Mouse (Mus musculus) adrenal gland, postnatal 4 days (tissue): ENCODE measurements around the gene St3gal6. TPM values are rescaled to one million over a fixed set of nuclear protein-coding genes. Genes with fewer than 3 reads are reported as not detected.
"Not testable (repeated sequence)": the region's sequence is repeated elsewhere in the genome, so short reads cannot be mapped to it uniquely, and the experiment has no call there.

ENCODE experiments used
- DNase-seq, 2 experiments: peaks; one replicate each; pipeline ENCODE4 v3.0.0; 2021 to 2022; ENCODE audit warnings: low spot score in 2 of 2, mixed read lengths in 2 of 2
- total RNA-seq, 2 experiments: library from RNA; stranded (reverse); gene quantifications; 2 replicates each; pipeline ENCODE4 v1.2.3; 2021

Gene St3gal6
- total RNA-seq, 2 experiments from 2014 or later = 12.1 to 20.3 TPM

DNA sequence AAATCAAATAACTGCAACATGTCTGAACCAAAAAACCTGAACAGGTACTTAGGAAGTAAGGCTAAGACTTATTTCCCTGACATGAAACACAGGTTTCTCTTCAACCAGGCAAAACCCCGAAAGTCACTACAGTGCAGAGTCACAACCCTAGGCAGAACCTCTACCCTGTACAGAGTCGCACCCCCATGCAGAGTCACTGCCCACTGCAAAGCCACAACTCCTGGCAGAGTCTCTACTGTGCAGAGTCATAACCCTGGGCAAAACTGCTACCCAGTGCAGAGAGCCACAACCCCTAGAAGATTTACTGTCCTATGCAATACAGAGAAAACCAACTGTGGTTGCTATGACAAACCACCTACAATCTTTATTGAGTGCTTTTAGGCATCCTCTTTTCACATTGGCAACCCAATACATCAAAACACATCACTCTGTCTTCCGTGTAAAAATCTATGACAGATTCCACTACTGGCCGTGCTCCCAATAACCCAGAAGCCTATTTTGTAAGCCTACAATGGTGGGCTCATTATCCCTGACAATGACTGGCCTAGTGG, 44.1 kb downstream of the St3gal6 start:
- DNase-seq = no peak

DNA sequence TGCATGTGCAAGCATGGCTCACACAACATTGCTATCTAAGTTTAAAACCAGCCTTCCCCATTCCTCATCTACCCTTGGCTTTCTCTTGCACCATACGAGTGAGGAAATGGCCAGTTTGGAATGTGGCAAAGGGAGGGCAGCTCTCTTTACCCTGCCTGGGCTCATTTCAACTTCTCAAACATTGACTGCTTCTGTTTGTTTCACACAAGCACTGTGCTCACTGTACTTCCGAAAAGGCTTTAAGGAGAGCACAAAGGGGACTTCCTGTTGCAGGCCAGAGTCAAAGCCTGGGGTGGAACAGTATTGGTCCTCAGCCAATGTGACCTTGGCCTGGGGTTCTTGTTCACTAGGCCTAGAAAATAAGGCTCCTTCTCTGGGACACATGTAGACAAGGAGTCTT, 47.7 kb downstream of the St3gal6 start:
- no peak for DNase-seq

DNA sequence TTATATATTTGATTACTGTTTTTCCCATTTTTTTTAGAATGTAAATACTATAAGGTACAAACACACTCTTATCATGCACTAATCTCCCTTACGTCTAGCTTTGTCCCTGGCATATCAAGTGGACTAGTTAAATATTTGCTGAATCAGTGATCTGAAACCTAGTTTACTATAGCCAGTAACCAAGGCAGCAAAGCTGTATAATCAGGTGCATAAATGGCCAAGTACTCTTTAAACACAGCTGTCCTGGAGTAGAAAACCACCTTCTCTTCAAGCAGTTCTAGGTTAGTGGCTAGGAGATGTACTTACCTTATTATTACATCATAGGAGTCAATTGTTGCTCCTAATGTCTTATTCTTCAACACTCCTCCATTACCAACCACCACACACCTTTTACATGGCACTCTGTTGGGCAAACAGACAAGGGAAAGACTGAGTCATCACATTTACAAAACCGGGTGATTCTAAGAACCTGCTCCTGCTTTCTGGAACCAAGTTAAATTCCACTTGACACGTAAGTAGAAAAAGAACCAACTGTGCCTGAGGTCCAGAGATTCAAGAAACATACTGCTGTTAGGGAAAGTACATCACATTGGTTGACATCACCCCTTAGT, 48.4 kb downstream of the St3gal6 start:
- no peak for DNase-seq

DNA sequence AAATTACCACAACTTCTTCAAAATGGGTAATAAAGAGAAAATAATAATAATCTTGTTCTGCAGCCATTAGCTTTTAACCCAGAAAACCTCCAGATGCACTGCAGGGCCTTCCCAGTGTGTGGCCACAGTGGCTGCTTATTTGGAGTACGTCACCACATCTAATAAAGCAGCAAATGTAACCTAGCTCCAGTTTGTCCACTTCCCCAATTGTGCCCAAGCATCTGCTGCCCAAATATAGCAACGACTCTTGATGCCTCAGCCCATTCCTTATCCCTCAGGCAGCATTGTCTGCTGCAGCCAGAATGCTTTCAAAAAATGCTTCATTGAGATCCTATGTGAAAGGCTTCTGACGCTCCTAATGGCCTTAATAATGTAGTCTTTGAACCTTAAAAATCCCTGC, 49.2 kb downstream of the St3gal6 start:
- no peak for DNase-seq

DNA sequence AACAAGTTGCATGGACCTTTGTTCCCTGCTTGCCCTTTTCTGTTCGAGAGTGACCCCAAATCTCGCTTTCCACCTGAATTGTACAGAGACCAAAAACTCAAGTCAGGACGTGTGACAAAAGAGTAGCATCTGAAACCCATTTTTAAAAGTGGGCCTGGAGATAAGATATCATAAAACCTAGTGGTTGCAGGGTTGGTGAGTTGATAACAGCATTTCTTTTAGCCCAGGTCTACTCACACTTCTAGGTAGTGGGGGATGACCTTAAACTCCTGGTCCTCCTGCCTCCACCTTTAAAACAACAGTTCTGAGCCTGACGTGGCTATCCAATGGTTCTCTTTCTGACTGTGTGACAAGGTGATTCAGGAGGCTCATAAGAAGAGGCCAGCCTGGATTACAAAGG, 53.2 kb downstream of the St3gal6 start:
- no peak for DNase-seq

DNA sequence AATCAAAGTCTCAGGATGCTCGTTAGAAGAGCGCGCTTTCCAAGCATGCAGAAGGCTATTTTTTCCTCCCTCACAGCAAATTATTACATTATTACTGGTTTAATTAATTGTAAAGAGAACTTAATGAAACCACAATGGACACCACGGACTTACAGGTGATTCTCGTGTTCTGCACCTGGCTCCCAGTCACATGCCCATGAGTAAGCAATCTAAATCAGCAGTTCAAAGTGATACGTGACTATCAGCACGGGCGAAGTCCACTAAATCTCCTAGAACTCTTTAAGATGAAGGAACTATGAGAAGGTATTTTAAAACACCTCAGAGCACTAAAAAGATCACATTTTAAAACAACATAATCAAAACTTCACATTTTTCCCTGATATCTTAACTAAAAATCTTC, 54.0 kb downstream of the St3gal6 start:
- no peak for DNase-seq

DNA sequence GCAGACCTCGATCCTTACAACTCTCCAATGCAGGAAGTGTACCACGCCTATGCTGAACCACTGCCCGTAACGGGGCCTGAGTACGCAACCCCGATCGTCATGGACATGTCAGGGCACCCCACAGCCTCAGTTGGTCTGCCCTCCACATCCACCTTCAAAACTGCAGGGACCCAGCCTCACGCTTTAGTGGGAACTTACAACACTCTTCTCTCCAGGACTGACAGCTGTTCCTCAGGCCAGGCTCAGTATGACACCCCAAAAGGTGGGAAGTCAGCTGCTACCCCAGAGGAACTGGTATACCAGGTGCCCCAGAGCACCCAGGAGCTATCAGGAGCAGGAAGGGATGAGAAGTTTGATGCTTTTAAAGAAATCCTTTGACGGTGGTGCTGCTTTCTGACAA, 58.6 kb downstream of the St3gal6 start:
- no peak for DNase-seq

DNA sequence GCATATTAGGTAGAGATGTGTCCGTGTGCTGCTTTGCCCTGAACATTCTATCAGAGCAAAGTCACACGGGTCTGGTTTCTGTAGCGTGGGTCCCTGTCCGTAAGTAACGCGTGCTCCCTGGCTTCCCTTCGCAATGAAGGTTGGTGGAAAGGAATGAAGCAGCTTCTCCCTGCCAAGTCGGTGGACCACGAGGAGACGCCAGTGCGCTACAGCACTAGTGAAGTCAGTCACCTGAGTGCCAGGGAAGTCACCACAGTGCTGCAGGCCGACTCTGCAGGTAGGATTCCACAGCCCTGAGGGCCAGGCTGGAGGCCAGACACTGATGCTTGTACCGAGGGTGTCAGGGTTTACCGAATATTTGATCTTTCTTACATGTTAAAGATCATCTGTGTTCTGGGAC, 60.0 kb downstream of the St3gal6 start:
- no peak for DNase-seq

DNA sequence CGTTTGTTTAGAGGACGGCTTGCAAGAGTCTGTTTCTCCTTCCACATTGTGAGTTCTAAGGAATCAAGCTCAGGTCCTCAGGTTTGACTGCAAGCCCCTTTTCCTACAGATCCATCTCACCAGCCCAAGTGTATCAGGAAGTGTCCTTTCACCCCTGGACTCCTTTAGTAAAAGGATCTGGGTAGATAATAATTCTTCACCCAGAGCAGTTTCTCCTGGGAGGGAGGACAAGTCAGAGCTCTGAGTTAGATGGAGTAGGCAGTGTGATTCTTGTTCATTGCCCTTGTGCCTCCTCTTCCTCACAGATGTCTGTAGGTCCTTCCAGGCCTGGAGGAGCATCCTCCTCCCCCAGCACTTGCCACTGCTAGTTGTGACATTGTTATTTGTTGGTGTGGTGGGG, 61.5 kb downstream of the St3gal6 start:
- no peak for DNase-seq

DNA sequence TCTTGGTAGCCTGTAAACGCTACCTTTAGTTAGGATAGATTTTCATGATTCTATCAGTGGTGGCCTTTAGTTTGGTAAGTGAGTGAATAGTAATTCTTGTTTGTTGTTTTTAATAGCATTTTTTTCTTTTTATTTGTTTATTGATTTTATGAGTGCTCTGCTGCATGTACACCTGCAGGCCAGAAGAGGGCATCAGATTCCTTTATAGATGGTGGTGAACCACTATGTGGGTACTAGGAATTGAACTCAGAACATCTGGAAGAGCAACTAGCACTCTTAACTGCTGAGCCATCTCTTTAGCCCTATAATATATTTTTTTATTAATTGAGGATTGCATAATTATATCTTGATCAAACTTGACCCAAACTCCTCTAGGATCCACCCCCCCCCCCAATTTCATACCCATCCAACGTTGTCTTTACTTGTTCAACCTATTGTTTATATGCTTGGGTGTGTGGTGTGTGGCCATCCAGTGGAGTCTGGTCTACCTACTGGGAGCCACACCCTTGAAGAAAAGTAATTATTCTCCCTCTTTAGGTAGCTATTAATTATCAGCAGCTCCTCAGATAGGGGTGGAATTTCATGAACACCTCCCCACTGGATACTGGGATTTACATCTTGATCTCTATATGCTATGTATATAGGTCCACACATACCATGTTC, 62.1 kb downstream of the St3gal6 start:
- no peak for DNase-seq

DNA sequence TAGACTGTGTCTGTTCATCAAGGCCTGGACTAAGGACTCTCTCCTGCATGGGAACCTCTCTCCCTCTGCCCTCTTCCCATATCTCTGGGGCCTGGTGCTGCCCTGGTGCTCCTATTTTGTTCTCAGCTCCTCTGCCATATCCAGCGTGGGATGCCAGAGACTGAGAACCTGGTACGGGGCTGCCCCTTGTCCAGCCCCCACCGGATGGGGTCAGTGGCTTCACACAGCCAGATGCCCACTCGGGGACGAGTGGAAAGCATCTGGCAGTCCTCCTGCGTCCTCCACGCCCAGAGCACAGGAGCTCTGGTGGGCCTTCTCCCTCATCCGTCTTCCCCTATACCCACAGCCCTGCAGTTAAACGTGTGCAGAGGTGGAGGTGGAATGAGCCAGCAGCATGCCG, 63.7 kb downstream of the St3gal6 start:
- no peak for DNase-seq

DNA sequence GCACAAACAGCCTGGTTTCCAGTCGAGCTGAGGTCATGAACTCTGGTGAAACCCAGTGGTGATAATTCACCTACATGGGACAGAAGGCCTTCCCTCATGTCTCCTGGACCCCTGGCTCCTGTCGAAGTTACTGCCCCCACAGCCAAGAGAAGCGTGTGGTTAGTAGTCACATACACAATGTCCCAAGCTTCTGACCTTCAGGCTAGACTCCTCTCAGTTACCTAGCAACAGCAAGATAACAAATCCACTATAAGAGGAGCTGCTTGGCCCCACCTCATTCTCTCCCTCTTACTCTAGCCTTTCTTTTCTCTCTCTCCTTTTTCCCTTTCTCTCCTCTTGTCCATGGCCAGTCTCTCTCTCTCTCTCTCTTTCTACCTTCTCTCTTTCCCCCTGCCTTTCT, 64.1 kb downstream of the St3gal6 start:
- DNase-seq = not testable (repeated sequence)

DNA sequence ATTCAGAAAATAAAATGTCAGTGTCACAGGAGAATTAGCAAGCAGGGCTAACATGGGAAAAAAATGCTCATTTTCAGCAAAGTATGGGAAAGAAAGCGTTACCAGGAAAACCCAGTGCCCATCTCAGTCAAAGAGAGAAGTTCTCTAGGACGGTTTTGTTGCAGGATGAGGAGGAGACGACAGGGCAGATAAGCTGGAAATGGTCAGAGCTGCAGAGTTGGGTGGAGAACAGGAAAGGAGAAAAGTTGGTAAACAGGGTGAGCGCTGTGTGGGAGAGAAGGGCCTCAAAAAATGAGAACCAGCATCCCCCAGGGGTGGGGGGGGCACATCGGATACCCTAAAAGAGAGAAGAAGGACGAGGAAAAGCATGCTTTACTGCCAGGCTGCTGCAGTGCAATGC, 67.1 kb downstream of the St3gal6 start:
- DNase-seq = no peak

DNA sequence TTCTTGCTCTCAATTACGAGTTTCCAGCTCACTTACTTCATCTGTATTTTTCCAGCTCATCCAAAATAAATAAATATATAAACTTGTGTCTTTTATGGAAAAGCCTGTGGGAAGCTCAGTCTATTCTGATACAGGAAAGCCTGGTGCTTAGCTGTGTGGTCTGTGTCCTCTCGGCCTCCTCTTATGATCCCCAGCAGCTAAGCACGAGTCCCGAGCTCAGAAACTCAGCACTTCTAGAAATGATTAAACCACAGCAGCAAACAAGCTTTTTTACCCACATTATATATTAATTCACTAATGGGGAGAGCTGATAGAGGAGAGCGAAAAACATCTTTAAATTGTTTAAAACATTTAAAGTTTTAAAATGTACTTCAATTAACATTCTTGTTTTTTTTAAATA, 67.6 kb downstream of the St3gal6 start:
- no peak for DNase-seq

DNA sequence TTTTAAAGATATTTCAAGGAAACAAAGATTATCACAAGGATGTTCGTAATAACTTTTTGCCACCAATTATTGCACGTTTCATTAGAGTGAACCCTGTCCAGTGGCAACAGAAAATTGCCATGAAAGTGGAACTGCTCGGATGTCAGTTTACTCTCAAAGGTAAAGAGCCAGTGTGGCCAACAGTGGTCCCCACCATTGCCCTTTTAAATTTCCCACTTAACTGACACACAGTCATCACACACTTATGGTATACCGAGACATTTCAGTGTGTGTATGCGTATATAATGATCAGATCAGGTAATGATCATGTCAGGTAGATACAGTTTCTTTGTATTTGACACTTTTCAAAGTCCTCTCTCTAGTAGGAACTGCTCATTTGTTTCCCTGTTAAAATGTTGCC, 68.9 kb downstream of the St3gal6 start:
- no peak for DNase-seq

DNA sequence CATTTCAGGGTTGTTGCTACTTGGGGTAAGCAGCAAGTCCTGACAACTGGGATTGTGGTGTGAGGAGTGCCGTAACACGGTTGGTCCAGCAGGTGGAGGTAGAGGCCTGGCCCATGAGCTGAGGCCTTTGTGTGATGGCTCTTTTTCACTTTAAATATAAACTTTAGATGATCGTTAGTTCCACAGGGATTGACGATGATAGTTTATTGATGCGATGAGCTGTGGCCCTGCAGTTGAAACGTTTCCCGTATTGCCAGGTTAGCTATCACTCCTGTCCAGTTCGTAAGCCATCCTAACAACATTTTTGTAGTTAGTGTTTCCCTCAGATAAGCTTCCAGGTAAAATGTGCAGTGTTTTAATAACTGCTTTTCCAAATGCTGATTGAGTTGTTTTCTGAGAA, 69.4 kb downstream of the St3gal6 start:
- peak in 1 of 2 experiments; percentile 38 for DNase-seq

DNA sequence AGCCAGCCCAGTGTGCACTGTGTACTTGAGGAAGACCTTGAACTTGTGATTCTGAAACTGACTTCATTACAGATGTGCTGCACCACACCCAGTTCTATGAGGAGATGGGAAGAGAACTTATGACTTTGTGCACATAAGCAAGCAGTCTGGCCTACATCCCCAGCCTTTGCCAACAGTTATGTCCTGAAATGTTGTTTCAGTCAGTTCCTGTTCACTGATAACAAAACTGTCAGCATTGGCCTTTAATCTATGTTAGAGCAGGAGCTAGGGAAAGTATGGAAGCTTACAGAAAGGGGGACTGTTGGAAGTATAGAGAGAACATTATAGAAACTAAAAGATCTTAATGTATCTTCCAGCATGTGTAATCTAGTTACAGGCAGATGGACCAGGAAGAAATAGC, 70.2 kb downstream of the St3gal6 start:
- DNase-seq = no peak

DNA sequence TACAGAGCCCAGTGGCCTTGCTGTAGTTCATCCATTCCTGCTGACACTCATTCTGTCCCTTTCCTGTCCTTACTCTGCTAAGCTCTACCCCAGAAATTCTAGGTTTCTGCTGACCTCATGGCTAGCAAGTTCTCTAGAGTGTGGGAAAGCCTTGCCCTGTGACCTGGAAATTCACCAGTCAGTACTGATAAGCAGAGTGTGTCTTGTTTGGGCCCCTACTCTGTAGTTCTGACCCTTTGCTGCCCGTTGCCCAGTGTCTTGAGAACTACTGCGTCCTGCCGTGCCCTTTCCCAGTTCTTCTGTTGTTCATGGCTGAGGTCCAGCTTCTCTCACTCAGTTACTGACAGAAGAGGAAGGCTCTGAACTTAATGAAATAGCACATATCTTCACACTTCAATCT, 70.9 kb downstream of the St3gal6 start:
- DNase-seq = no peak

DNA sequence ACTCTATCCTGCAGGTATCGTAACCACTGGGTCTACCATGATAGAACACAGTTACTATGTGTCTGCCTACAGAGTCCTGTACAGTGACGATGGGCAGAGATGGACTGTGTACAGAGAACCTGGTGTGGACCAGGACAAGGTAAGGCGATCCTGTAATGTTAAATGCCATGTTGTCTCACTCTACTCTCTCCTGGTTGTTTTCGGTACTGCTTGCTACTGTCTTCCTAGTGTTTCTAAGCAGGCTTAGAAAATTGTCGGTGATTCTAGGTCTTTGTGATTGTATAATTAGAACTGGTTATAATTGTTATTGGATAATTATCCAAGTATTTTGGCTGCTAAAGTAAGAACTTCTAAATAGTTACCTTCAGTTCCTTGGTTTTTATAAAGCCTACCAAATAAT, 72.4 kb downstream of the St3gal6 start:
- DNase-seq = no peak

DNA sequence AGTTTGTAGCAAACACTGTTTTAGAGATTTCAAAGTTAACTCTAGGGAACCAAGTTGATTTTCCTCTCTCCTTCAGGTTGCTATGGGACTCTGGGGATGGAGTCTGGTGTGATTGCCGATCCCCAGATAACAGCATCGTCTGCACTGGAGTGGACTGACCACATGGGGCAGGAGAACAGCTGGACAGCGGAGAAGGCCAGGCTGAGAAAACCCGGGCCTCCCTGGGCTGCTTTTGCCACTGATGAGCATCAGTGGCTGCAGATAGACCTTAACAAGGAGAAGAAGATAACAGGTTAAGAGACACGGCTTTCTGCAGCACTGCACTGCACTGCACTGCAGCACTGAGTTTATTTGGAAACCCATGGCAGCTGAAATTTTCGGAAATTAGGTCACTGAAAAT, 73.4 kb downstream of the St3gal6 start:
- DNase-seq = no peak

DNA sequence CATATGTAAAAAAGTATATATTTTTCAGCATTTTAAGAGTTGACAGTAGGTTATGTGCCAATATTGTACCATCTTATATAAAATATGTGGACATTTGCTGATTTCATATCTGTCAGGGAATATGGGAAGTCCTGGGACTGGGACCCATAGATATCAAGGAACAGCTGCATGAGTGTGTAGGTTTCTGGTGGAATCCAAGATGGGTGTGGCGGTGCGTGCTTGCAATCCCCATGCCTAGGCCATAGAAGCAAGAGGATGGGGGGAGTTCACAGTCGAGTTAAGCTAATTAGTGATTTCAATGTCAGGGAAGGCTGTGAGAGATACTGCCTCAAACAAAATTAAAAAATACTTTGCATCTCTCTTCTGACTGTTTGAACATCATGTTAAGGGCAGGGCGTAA, 75.0 kb downstream of the St3gal6 start:
- DNase-seq = no peak

DNA sequence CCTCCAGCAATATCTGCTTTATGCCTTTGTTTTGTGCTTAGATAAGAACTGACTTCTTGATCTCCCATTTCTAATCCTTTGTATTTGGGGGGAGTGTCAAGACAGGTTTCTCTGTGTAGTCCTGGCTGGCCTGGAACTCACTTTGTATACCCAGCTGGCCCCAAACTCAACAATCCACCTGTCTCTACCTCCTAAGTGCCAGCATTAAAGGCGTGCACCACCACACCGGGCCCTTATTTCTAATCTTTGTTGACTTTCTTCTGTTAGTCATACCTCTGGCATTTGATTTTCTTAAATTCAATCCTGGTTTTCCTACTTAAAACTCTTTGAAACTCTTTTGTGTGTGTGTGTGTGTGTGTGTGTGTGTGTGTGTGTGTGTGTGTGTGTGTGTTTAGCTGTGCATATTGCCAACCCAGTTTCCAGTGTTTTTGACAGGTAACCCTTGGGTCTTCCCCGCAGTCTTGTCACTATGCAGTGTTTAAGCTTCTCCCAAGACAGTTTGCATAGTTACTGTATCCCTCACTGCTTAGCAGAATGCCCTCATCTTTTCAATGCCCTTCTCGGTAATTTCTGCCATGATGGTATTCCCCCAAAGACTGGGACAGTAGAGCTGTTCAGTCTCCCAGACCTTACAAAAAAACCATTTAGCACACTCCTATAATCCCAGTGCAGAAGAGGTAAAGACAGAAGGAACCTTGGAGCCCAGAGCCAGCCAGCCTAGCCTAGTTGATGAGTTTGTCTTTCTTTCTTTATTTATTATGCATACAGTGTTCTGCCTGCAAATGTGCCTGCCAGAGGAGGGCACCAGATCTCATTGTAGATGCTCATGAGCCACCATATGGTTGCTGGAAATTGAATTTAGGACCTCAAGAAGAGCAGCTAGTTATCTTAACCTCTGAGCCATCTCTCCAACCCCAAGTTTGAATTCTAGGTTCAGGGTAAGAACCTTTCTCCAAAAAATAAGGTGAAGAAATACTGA, 77.5 kb downstream of the St3gal6 start:
- no peak for DNase-seq
